Mouse (Mus musculus) MEL (cell line): ENCODE measurements around the gene Mettl18.

Source experiments
- BHLHE40 ChIP-seq: IDR thresholded peaks from 2 replicates; pipeline ENCODE4 v1.6.1; 2012; ENCODE audit warnings: low read depth, mild to moderate bottlenecking, inconsistent platforms, low read length, improper control_type of control experiment, borderline replicate concordance
- CTCF ChIP-seq, 3 experiments: IDR thresholded peaks in 2 of 3; conservative IDR thresholded peaks in 1 of 3; 2 replicates each; pipeline ENCODE4 v1.5.1; 2011 to 2012; ENCODE audit warnings: low read length in 3 of 3, low read depth in 2 of 3, mild to moderate bottlenecking in 2 of 3, improper control_type of control experiment in 1 of 3, inconsistent platforms in 1 of 3, mixed read lengths in 1 of 3, moderate library complexity in 1 of 3; ENCODE audit not compliant: control insufficient read depth in 1 of 3, insufficient read depth in 1 of 3, poor library complexity in 1 of 3, severe bottlenecking in 1 of 3
- USF1 ChIP-seq: IDR thresholded peaks from 2 replicates; pipeline ENCODE4 v1.6.1; 2014; ENCODE audit warnings: low read depth, mild to moderate bottlenecking, inconsistent platforms, low read length, improper control_type of control experiment, moderate library complexity

- no peak for TF ChIP-seq CTCF (IDR thresholded peaks at IDR 0.05 in 2 of 3, conservative IDR thresholded peaks at IDR 0.05 in 1 of 3; ENCODE audit: control insufficient read depth in 1 of 3, insufficient read depth in 1 of 3, low read depth in 2 of 3, low read length in 3 of 3, poor library complexity in 1 of 3, severe bottlenecking in 1 of 3)
- TF ChIP-seq USF1 = no peak
- TF ChIP-seq BHLHE40 = no peak
Observed at GRCm38 (mm10) chr1:164001831-164002452, 7.3 kb downstream of the Mettl18 start.
